Mouse (Mus musculus): ENCODE results near the gene Gm5678.
"Not testable (repeated sequence)": the region's sequence is repeated elsewhere in the genome, so short reads cannot be mapped to it uniquely, and the experiment has no call there.

Gene Gm5678

DNA sequence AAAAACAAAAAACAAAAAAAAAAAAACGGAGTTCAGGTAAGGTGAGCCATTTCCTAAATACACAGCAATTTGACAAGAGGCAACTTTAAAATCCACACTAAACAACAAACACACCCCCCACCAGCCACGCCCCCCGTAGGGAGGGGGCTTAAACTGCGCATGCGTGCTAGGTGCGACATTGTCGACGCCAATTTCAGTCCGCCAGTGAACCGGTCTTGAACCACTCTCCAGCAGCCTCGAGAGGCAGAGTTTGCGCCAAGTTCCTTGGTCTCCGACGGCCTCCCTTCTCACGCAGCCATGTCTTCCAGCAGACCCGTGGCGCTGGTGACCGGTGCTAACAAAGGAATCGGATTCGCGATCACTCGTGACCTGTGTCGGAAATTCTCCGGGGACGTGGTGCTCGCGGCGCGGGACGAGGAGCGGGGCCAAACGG lies 20.2 kb upstream of the Gm5678 start:
- peak; percentile 82 for DNase-seq (ENCODE audit: extremely low spot score)

- no peak for DNase-seq (ENCODE audit: extremely low spot score)
Observed at GRCm38 (mm10) chr16:93608731-93609130, 19.2 kb upstream of the Gm5678 start.

- DNase-seq (ENCODE audit: extremely low spot score), result no peak
Observed at GRCm38 (mm10) chr16:93609796-93610195, 18.1 kb upstream of the Gm5678 start.

- no peak for DNase-seq (ENCODE audit: extremely low spot score)
Observed at GRCm38 (mm10) chr16:93610961-93611360, 16.9 kb upstream of the Gm5678 start.

DNA sequence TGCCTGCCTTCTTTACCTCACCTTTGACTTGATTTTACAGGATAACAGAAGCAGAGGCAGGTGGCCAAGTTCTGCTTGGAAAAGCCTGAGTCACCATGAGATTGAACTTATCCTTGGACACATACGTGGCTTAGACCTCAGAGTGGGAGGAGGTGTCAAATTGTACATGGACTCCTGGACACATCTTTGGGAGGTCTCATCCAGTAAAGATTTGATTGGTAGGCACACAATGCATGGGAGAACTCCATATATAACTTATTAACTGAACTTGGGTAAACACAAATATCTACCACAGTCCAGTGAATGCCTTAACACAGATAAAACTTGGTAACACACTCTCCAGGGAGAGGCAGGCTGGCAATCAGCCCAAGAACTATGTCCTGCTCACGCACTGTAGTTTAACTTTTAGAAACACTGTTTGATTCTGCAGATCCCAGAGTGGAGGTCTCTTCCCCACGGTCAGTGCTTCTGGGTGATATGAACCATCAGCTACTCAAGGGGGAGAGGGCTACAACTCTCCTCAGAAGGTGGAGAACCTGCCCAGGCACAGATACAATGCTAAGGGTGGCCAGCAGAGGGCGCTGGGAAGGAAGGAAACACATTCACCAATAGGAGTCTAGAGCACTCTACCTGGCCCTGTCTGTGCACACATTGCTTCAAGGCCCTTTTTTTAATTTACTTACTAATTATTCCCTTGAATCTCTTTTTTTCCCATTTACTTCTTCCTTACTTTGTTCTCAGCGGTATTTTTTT lies 12.6 kb upstream of the Gm5678 start:
- peak; percentile 37 for DNase-seq (ENCODE audit: extremely low spot score)

GRCm38 (mm10) chr16:93623759-93624158 lies 4.1 kb upstream of the Gm5678 start:
- not testable (repeated sequence) for DNase-seq (ENCODE audit: extremely low spot score)

- DNase-seq (ENCODE audit: extremely low spot score), result no peak
Observed at GRCm38 (mm10) chr16:93624671-93625070, 3.2 kb upstream of the Gm5678 start.

DNA sequence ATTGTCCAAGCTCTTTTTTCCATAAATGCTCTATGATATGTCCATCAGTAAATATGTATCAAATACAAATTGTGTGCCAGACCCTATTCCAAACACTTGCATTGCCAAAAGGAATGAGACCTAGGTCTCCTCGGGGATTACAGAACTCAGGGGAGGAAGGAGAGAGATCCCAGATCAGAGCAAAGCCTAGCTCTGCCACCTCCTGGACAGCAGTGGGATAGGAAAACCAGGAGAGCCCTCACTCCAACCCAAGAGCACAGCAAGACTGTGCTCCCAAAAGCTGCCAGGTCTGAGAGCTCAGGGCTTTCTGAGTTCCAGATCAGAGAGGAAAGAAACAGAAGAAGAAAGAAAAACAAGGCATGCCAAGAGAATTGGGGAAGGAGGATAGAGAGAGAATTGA lies 1.2 kb upstream of the Gm5678 start:
- DNase-seq (ENCODE audit: extremely low spot score), result peak; percentile 25

DNA sequence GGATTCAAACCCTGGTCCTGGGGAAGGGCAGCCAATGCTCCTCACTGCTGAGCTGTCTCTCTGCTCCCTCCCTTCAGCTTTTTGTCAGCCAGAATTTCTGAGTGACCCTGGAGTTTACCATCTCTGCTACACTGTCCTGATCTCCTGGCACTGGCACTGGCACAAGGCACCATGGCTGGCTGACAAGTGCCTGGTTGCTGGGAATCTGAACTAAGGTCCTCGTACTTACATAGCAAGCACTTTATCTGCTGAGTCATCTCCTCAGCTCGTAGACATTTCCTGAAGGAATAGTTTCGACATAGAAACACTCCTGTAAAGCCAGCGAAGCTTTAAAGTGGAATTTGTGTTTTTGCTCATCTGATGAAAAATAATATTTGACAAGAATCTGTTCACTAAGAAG lies 16.1 kb downstream of the Gm5678 start:
- DNase-seq (ENCODE audit: extremely low spot score), result no peak

GRCm38 (mm10) chr16:93648441-93649183 lies 20.7 kb downstream of the Gm5678 start:
- DNase-seq (ENCODE audit: extremely low spot score), result no peak

DNA sequence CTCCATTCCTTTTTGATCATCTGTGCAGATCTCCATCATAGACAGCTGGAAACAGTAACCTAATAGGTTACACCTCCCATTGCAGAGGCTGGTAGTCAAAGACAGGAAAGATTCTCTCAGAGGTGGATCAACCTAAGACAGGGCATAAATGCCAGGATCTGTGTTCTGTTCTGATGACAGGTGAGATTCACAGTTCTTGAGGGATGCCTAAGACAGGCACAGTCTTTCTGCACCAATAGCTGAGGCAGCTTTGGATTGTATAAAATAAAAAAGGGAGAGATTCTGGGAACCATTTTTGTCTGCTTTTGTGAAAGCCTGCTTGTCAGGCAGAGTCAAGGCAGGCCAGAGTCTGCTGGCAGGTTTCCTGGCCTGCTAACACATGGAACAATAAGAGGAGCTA lies 40.1 kb downstream of the Gm5678 start:
- DNase-seq (ENCODE audit: extremely low spot score), result no peak

DNA sequence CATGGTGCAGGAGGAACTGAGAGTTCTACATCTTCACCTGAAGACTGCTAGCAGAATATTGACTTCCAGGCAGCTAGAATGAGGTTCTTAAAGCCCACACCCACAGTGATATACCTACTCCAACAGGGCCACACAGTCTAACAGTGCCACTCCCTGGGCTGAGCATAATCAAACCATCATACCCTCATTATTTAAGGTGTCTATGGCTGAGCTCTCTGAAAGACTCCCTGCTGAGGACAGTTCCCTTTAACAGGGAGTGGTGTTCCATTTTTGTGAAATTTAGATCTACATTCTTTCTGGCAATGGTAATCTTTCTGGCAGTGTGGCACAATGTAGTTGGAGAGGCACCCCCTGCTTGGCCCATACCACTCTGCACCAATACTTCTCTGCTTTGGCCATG lies 41.6 kb downstream of the Gm5678 start:
- no peak for DNase-seq (ENCODE audit: extremely low spot score)

DNA sequence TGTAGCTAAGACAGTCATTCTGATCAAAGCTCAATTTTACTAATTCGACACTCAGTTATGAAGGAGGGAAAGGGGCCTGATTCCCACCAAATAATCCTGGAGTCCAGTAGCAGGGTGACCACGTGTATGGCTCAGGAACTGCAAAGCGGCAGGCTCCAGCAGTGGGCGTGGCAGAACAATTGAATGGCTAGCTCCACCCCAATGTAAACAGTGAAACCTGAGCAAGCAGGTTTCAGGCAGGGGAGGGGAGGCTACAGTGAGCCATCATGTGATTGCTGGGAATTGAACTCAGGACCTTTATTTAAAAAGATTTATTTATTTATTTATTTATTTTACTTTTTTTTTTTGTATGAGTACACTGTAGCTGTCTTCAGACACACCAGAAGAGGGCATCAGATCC lies 42.6 kb downstream of the Gm5678 start:
- not testable (repeated sequence) for DNase-seq (ENCODE audit: extremely low spot score)

DNA sequence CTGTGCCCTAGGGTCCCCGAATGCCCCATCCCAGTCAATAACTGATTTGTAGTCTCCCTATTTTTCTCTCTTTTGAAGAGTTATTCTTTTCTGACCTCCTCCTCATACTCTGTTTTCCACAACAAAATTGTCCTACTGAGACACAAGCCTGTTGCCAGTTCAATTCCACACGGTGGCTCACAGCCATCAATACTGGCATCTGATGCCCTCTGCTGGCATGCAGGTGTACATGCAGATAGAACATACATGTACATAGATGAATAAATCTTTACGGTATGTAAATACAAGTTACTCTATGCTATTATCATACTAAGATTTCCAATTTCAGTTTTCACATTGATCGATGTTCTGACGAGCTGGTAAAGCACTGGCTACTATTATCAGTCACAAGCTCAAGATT lies 43.2 kb downstream of the Gm5678 start:
- no peak for DNase-seq (ENCODE audit: extremely low spot score)

- no peak for DNase-seq (ENCODE audit: extremely low spot score)
Observed at GRCm38 (mm10) chr16:93676376-93676775, 48.5 kb downstream of the Gm5678 start.

DNA sequence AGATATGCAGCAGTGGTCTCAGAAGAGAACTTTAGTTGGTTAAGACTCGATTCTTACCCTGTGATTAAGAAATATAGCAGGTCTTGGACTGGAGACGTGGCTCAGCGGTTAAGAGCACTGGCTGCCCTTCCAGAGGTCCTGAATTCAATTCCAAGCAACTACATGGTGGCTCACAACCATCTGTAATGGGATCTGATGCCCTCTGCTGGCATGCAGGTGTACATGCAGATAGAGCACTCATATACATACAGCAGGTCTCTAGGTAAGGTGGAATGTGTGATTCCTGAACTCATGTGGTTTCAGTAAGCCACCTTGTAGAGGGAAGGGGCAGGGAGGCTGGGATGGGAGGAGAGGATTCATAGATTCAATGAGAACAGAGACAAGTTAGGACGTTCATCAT lies 50.3 kb downstream of the Gm5678 start:
- no peak for DNase-seq (ENCODE audit: extremely low spot score)

DNA sequence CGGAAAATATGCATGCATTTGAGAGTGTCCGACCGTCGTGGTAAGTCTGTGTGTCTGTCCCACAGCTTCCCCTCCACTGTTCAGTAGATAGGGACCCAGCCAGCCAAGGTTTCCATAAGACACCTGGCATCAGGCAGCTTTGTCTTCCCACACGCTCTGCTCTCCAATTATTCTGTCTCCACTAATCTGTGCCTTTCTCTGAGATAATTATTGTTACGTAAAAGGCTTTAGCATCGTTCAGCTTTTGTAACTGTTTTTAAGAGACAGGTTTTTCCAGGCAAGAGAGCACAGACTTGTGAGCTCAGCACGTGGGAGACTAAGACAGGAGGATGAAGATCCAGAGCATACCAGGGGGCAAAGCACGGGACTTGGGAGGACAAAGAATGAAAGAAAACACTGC lies 51.3 kb downstream of the Gm5678 start:
- no peak for DNase-seq (ENCODE audit: extremely low spot score)
